Mouse (Mus musculus) kidney, embryonic 14.5 days (tissue): ENCODE results near the gene Ttll11. TPM values are rescaled to one million over a fixed set of nuclear protein-coding genes. Genes with fewer than 3 reads are reported as not detected.

Source experiments
- ATAC-seq: fragments of 200-750 bp; cut with Nextera tagmentation; 2 replicates; pipeline ENCODE4 v1.8.0; 2017; ENCODE audit warnings: moderate number of reproducible peaks, mild to moderate bottlenecking, moderate TSS enrichment, moderate library complexity; ENCODE audit not compliant: low FRiP score, low TSS enrichment
- H3K27ac ChIP-seq: fragments of 300-500 bp; sonication (generic); 2 replicates; pipeline ENCODE4 v1.5.1; 2014; ENCODE audit warnings: low read depth, mild to moderate bottlenecking, low read length, moderate library complexity, mixed read lengths
- H3K27me3 ChIP-seq: fragments of 300-500 bp; sonication (generic); 2 replicates; pipeline ENCODE4 v1.6.1; 2014; ENCODE audit warnings: mild to moderate bottlenecking, low read length; ENCODE audit not compliant: control insufficient read depth, insufficient read depth
- H3K36me3 ChIP-seq: fragments of 300-500 bp; sonication (generic); 2 replicates; pipeline ENCODE4 v1.6.1; 2014; ENCODE audit warnings: low read length, mixed read lengths; ENCODE audit not compliant: control insufficient read depth, insufficient read depth
- H3K4me1 ChIP-seq: fragments of 300-500 bp; sonication (generic); 2 replicates; pipeline ENCODE4 v1.6.1; 2014; ENCODE audit warnings: low read length, mixed read lengths; ENCODE audit not compliant: control insufficient read depth, insufficient read depth
- H3K4me2 ChIP-seq: fragments of 300-500 bp; sonication (generic); replicated peaks from 2 replicates; pipeline ENCODE4 v1.6.1; 2014; ENCODE audit warnings: low read depth, mild to moderate bottlenecking, low read length
- H3K4me3 ChIP-seq: fragments of 300-500 bp; sonication (generic); 2 replicates; pipeline ENCODE4 v1.5.1; 2014; ENCODE audit warnings: mild to moderate bottlenecking, low read length
- H3K9ac ChIP-seq: fragments of 300-500 bp; sonication (generic); 2 replicates; pipeline ENCODE4 v1.6.1; 2014; ENCODE audit warnings: low read depth, mild to moderate bottlenecking, low read length, moderate library complexity
- H3K9me3 ChIP-seq: fragments of 300-500 bp; sonication (generic); 2 replicates; pipeline ENCODE4 v1.6.1; 2016; ENCODE audit warnings: low read length; ENCODE audit not compliant: control insufficient read depth
- WGBS: fragments of 180-500 bp; shearing (Covaris S2); extraction: QIAGEN DNeasy Blood & Tissue Kit; methylation state at CpG from one replicate; pipeline ENCODE4 v1.1.7; 2014; 5-methylcytosine and 5-hydroxymethylcytosine counted together
- polyA plus RNA-seq: library from polyadenylated mRNA; unstranded; fragments of >200 nt; fragmentation: Nextera tagmentation; extraction: Ambion mirVana; gene quantifications from 2 replicates; pipeline ENCODE4 v1.2.1, GENCODE M21; 2014

The Ttll11 gene
- polyA plus RNA-seq, 1 experiment from 2014 or later: 0.58 TPM

GRCm38 (mm10) chr2:35816056-35816661 is 163.6 kb downstream of the Ttll11 start:
- Histone ChIP-seq H3K27me3 (no peaks in the 10 kb centered on the region), H3K9me3 (no peaks in the 10 kb centered on the region), H3K4me2 (no peak overlapping the region), H3K27ac (no peak overlapping the region), H3K36me3 (no peaks in the 10 kb centered on the region), H3K4me3 (no peak overlapping the region), H3K4me1 (no peaks in the 10 kb centered on the region), H3K9ac (no peak overlapping the region)
- 72% methylated on average over 5 of the region's 5 CpGs for WGBS
- no peak for ATAC-seq

GRCm38 (mm10) chr2:35812561-35812933 is 167.2 kb downstream of the Ttll11 start:
- H3K27me3 ChIP-seq: no peaks in the 10 kb centered on the region
- H3K27ac ChIP-seq: no peak overlapping the region
- no peaks in the 10 kb centered on the region for H3K36me3 ChIP-seq
- H3K4me2 ChIP-seq: no peak overlapping the region
- 92% methylated on average over 2 of the region's 2 CpGs for WGBS
- H3K4me3 ChIP-seq: no peak overlapping the region
- H3K4me1 ChIP-seq: no peaks in the 10 kb centered on the region
- ATAC-seq: no peak
- H3K9me3 ChIP-seq: no peaks in the 10 kb centered on the region
- H3K9ac ChIP-seq: no peak overlapping the region

- Histone ChIP-seq H3K9me3 (no peaks in the 10 kb centered on the region), H3K4me2 (no peak overlapping the region), H3K27ac (no peak overlapping the region), H3K36me3 (no peaks in the 10 kb centered on the region), H3K27me3 (no peaks in the 10 kb centered on the region), H3K4me3 (no peak overlapping the region), H3K9ac (no peak overlapping the region), H3K4me1 (no peaks in the 10 kb centered on the region)
- 59% methylated on average over 14 of the region's 14 CpGs for WGBS
- no peak for ATAC-seq
Measured at GRCm38 (mm10) chr2:35811801-35812560, 167.7 kb downstream of the Ttll11 start.

GRCm38 (mm10) chr2:35810027-35810426 is 169.7 kb downstream of the Ttll11 start:
- Histone ChIP-seq H3K27me3 (no peaks in the 10 kb centered on the region), H3K27ac (no peak overlapping the region), H3K36me3 (no peaks in the 10 kb centered on the region), H3K4me2 (no peak overlapping the region), H3K4me3 (no peak overlapping the region), H3K9ac (no peak overlapping the region), H3K9me3 (no peaks in the 10 kb centered on the region), H3K4me1 (no peaks in the 10 kb centered on the region)
- ATAC-seq: peak; percentile 32; the same call in 1 of the 2 replicates
- WGBS: 80% methylated on average over 3 of the region's 3 CpGs

- Histone ChIP-seq H3K27ac (no peak overlapping the region), H3K27me3 (no peaks in the 10 kb centered on the region), H3K4me3 (no peak overlapping the region), H3K36me3 (no peaks in the 10 kb centered on the region), H3K4me2 (no peak overlapping the region), H3K4me1 (no peaks in the 10 kb centered on the region), H3K9me3 (no peaks in the 10 kb centered on the region), H3K9ac (no peak overlapping the region)
- no peak for ATAC-seq
- 40% methylated on average over 3 of the region's 3 CpGs for WGBS
Measured at GRCm38 (mm10) chr2:35809141-35809540, 170.6 kb downstream of the Ttll11 start.

GRCm38 (mm10) chr2:35805881-35806280 is 173.8 kb downstream of the Ttll11 start:
- 0 out of 2 replicates have a peak, but pooled peaks cover 3% of the 10 kb centered on the region for H3K9me3 ChIP-seq
- H3K4me3 ChIP-seq: no peak overlapping the region
- 78% methylated on average over 13 of the region's 13 CpGs for WGBS
- no peak overlapping the region for H3K4me2 ChIP-seq
- H3K4me1 ChIP-seq: no peaks in the 10 kb centered on the region
- H3K27me3 ChIP-seq: no peaks in the 10 kb centered on the region
- no peaks in the 10 kb centered on the region for H3K36me3 ChIP-seq
- ATAC-seq: no peak
- no peak overlapping the region for H3K9ac ChIP-seq
- no peak overlapping the region for H3K27ac ChIP-seq

GRCm38 (mm10) chr2:35803095-35803494 is 176.6 kb downstream of the Ttll11 start:
- no peaks in the 10 kb centered on the region for H3K27me3 ChIP-seq
- H3K4me3 ChIP-seq: no peak overlapping the region
- no peak for ATAC-seq
- H3K4me2 ChIP-seq: no peak overlapping the region
- H3K9me3 ChIP-seq: 0 out of 2 replicates have a peak, but pooled peaks cover 3% of the 10 kb centered on the region
- H3K36me3 ChIP-seq: no peaks in the 10 kb centered on the region
- H3K27ac ChIP-seq: no peak overlapping the region
- H3K9ac ChIP-seq: no peak overlapping the region
- 0 out of 2 replicates have a peak, but pooled peaks cover 1% of the 10 kb centered on the region for H3K4me1 ChIP-seq
- 88% methylated on average over 11 of the region's 11 CpGs for WGBS

GRCm38 (mm10) chr2:35801759-35802158 is 178.0 kb downstream of the Ttll11 start:
- H3K4me2 ChIP-seq: no peak overlapping the region
- H3K9me3 ChIP-seq: 0 out of 2 replicates have a peak, but pooled peaks cover 3% of the 10 kb centered on the region
- H3K4me3 ChIP-seq: no peak overlapping the region
- no peaks in the 10 kb centered on the region for H3K36me3 ChIP-seq
- H3K27me3 ChIP-seq: no peaks in the 10 kb centered on the region
- no peak overlapping the region for H3K27ac ChIP-seq
- no peak for ATAC-seq
- WGBS: 97% methylated on average over 2 of the region's 2 CpGs
- 0 out of 2 replicates have a peak, but pooled peaks cover 5% of the 10 kb centered on the region for H3K4me1 ChIP-seq
- no peak overlapping the region for H3K9ac ChIP-seq

- no peak overlapping the region for H3K4me2 ChIP-seq
- WGBS: 72% methylated on average over 6 of the region's 6 CpGs
- no peak overlapping the region for H3K27ac ChIP-seq
- H3K9me3 ChIP-seq: 0 out of 2 replicates have a peak, but pooled peaks cover 3% of the 10 kb centered on the region
- 0 out of 2 replicates have a peak, but pooled peaks cover 5% of the 10 kb centered on the region for H3K4me1 ChIP-seq
- ATAC-seq: no peak
- no peak overlapping the region for H3K9ac ChIP-seq
- H3K27me3 ChIP-seq: no peaks in the 10 kb centered on the region
- no peaks in the 10 kb centered on the region for H3K36me3 ChIP-seq
- no peak overlapping the region for H3K4me3 ChIP-seq
Measured at GRCm38 (mm10) chr2:35799073-35799472, 180.6 kb downstream of the Ttll11 start.
